Mouse (Mus musculus) lung, postnatal 0 days (tissue): ENCODE results near the gene Tspan9. TPM values are rescaled to one million over a fixed set of nuclear protein-coding genes. Genes with fewer than 3 reads are reported as not detected.

ENCODE experiments used
- ATAC-seq: fragments of 200-750 bp; cut with Nextera tagmentation; 2 replicates; pipeline ENCODE4 v1.8.0; 2017; ENCODE audit warnings: moderate library complexity
- DNase-seq: peaks from one replicate; pipeline ENCODE4 v3.0.0-alpha.2; 2016; ENCODE audit warnings: low spot score
- H3K27ac ChIP-seq: fragments of 300-500 bp; sonication (generic); 2 replicates; pipeline ENCODE4 v1.5.1; 2014; ENCODE audit warnings: antibody characterized with exemption, mild to moderate bottlenecking, low read length, mixed read lengths
- H3K27me3 ChIP-seq: fragments of 300-500 bp; sonication (generic); replicated peaks from 2 replicates; pipeline ENCODE4 v1.6.1; 2014; ENCODE audit warnings: low read length, mixed read lengths; ENCODE audit not compliant: insufficient read depth
- H3K36me3 ChIP-seq: fragments of 300-500 bp; sonication (generic); 2 replicates; pipeline ENCODE4 v1.6.1; 2014; ENCODE audit warnings: low read length, mixed read lengths; ENCODE audit not compliant: insufficient read depth
- H3K4me1 ChIP-seq: fragments of 300-500 bp; sonication (generic); 2 replicates; pipeline ENCODE4 v1.6.1; 2014; ENCODE audit warnings: antibody characterized with exemption, low read depth, low read length, mixed read lengths; ENCODE audit not compliant: insufficient read depth
- H3K4me2 ChIP-seq: fragments of 300-500 bp; sonication (generic); replicated peaks from 2 replicates; pipeline ENCODE4 v1.6.1; 2014; ENCODE audit warnings: low read depth, mild to moderate bottlenecking, low read length, moderate library complexity, mixed read lengths
- H3K4me3 ChIP-seq: fragments of 300-500 bp; sonication (generic); 2 replicates; pipeline ENCODE4 v1.5.1; 2014; ENCODE audit warnings: low read depth, low read length
- H3K9ac ChIP-seq: fragments of 300-500 bp; sonication (generic); replicated peaks from 2 replicates; pipeline ENCODE4 v1.6.1; 2014; ENCODE audit warnings: low read depth, mild to moderate bottlenecking
- H3K9me3 ChIP-seq: fragments of 300-500 bp; sonication (generic); 2 replicates; pipeline ENCODE4 v1.6.1; 2016; ENCODE audit warnings: low read length, mixed read lengths
- CTCF ChIP-seq: IDR thresholded peaks from 2 replicates; pipeline ENCODE4 v1.5.1; 2016; ENCODE audit warnings: antibody characterized with exemption, mild to moderate bottlenecking
- EP300 ChIP-seq: IDR thresholded peaks from 2 replicates; pipeline ENCODE4 v1.6.1; 2016; ENCODE audit warnings: antibody characterized with exemption, mild to moderate bottlenecking, control low read depth
- WGBS: fragments of 180-500 bp; shearing (Covaris S2); extraction: QIAGEN DNeasy Blood & Tissue Kit; methylation state at CpG from one replicate; pipeline ENCODE4 v1.1.7; 2014; 5-methylcytosine and 5-hydroxymethylcytosine counted together
- polyA plus RNA-seq: library from polyadenylated mRNA; unstranded; fragments of >200 nt; fragmentation: Nextera tagmentation; extraction: Ambion mirVana; gene quantifications from 2 replicates; pipeline ENCODE4 v1.2.1, GENCODE M21; 2015

The Tspan9 gene
- polyA plus RNA-seq, 1 experiment from 2014 or later = 136 TPM

DNA sequence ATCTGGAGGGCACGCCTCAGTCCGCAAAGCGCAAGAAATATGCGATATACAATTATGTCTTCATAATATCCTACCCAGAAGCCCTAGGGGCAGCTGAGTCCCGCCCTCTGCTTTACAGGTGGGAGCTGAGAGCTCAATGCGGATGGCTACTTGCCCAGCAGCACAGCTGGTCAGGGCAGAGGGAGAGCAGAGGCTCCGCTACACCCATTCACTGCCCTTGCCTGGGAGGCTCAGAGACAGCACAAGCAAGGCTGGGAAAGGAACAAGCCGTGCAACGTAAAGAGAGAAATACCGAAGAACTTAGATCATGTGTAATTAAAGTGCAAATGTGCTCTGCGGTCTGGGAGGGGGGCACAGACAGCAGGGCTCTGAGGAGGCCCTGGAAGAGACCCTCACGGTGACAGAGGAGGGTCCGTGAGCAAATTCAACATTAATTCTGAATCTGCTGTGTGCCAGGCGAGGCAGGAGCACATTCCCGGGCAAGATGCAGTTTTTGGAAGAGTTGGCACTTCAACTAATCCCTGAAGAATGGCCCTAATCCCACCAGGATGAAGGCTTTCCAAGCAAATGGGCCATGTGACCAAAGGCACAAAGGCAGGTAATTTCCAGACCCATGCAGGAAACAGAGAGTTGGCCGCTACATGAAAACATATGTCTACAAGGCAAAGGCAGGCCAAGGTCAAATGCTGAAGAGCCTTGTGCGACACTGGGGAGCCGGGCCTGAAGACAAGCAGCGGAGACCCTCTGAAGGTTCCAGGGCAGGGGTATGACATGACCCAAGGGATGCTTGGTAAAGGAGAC lies 73.1 kb downstream of the Tspan9 start:
- Histone ChIP-seq H3K36me3 (no peaks in the 10 kb centered on the region), H3K4me2 (no peak overlapping the region), H3K27me3 (no peaks in the 10 kb centered on the region), H3K4me1 (peaks cover 3% of the 10 kb centered on the region; the same call in 1 of the 2 replicates), H3K4me3 (no peak overlapping the region), H3K9ac (no peak overlapping the region), H3K27ac (no peak overlapping the region), H3K9me3 (no peaks in the 10 kb centered on the region)
- 88% methylated on average over 19 of the region's 19 CpGs for WGBS
- DNase-seq = no peak
- no peak for ATAC-seq
- TF ChIP-seq CTCF (no peak), EP300 (no peak)

DNA sequence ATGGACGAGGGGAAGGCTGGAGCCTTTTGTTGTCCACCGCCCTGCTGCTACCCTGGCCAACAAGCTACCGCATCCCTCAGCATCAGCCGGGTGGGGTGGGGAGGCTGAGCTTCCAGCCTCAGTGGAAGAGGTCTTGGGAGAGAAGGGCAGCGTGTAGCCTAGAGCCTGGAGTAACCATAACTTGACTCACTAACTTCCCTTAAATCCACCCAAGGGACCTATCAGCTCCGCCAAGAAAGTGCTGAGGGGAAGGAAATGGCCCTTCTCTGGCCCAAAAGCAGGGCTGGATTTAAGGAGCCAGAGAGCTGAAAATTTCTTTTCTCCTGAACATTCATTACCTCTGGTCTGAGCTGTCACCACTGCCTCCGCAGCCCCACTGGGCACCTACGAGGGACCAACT lies 75.2 kb downstream of the Tspan9 start:
- Histone ChIP-seq H3K9ac (no peak overlapping the region), H3K4me2 (no peak overlapping the region), H3K4me1 (no peaks in the 10 kb centered on the region), H3K27ac (no peak overlapping the region), H3K27me3 (no peaks in the 10 kb centered on the region), H3K4me3 (no peak overlapping the region), H3K9me3 (no peaks in the 10 kb centered on the region), H3K36me3 (no peaks in the 10 kb centered on the region)
- ATAC-seq (no peak), DNase-seq (no peak)
- TF ChIP-seq CTCF (no peak), EP300 (no peak)
- 86% methylated on average over 8 of the region's 8 CpGs for WGBS

DNA sequence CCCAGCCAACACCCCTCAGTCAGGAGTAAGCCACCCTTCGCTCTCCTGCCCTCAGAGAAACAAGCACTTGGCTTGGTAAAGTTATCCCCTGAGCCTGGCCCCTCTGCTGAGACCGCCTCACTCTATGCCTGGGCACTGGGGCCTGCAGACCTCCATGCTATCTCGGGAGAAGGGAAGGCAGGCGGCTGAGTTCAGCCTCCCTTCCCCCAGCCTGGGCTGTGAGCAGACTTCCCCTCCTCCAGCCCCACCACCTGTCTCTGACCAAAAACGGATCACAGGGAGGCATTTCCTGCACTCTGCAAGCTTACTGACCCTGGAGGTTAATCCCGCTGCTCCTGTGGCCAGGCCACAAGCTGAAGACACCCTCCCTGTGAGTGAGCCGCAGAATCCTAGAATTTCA lies 77.4 kb downstream of the Tspan9 start:
- no peaks in the 10 kb centered on the region for H3K9me3 ChIP-seq
- H3K9ac ChIP-seq = no peak overlapping the region
- H3K4me1 ChIP-seq = no peaks in the 10 kb centered on the region
- no peaks in the 10 kb centered on the region for H3K27me3 ChIP-seq
- no peak overlapping the region for H3K27ac ChIP-seq
- DNase-seq = no peak
- no peak overlapping the region for H3K4me3 ChIP-seq
- TF ChIP-seq CTCF (no peak), EP300 (no peak)
- no peak overlapping the region for H3K4me2 ChIP-seq
- no peak for ATAC-seq
- no peaks in the 10 kb centered on the region for H3K36me3 ChIP-seq
- 45% methylated on average over 7 of the region's 7 CpGs for WGBS

DNA sequence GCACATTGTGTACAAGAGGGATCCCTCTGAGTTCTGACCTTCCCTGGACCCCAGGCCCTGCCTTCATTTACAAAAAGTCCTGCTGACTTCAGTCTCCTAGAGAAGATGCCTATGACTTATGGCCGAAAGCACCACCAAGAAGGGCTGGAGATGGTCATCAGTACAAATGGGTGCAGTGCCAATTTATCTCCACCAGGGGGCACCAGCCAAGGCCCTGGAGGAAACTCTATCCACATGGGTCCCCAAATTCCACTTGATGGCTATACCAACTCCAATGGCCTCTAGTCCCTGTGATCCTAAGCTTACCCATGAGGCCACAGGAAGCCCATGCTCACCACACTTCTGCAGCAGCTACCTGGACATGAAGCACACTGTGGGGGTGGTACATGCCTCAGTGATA lies 79.9 kb downstream of the Tspan9 start:
- Histone ChIP-seq H3K4me3 (no peak overlapping the region), H3K27ac (no peak overlapping the region), H3K9me3 (no peaks in the 10 kb centered on the region), H3K36me3 (no peaks in the 10 kb centered on the region), H3K4me1 (no peaks in the 10 kb centered on the region), H3K4me2 (no peak overlapping the region), H3K9ac (no peak overlapping the region), H3K27me3 (no peaks in the 10 kb centered on the region)
- WGBS = 89% methylated on average over 1 of the region's 1 CpGs
- ATAC-seq = peak; percentile 21; the same call in 1 of the 2 replicates
- TF ChIP-seq EP300 (no peak), CTCF (peak; percentile 88)
- peak; percentile 49 for DNase-seq

DNA sequence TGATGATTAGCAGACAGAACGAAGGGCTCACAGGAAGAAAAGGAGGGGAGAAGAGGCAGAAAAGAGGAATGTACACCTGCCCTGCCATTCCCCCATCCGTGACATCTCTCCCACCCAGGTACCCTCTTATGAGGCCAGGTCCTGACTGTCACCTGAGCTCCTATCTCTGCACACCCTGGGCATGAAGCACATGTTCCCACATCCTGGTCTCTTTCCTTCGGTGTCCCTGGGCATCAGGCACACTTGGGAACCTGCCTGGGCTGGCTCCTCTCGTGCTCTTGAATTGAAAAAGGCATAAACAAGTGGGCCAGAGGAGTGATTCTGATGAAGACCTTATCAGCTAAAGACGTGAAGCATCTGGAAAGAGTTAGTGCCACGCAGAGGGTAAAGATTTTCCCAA lies 80.6 kb downstream of the Tspan9 start:
- ATAC-seq (no peak), DNase-seq (no peak)
- TF ChIP-seq EP300 (no peak), CTCF (no peak)
- WGBS = 84% methylated on average over 6 of the region's 6 CpGs
- H3K4me1 ChIP-seq = no peaks in the 10 kb centered on the region
- H3K36me3 ChIP-seq = no peaks in the 10 kb centered on the region
- no peak overlapping the region for H3K27ac ChIP-seq
- H3K4me2 ChIP-seq = no peak overlapping the region
- H3K27me3 ChIP-seq = no peaks in the 10 kb centered on the region
- no peaks in the 10 kb centered on the region for H3K9me3 ChIP-seq
- H3K4me3 ChIP-seq = no peak overlapping the region
- no peak overlapping the region for H3K9ac ChIP-seq

DNA sequence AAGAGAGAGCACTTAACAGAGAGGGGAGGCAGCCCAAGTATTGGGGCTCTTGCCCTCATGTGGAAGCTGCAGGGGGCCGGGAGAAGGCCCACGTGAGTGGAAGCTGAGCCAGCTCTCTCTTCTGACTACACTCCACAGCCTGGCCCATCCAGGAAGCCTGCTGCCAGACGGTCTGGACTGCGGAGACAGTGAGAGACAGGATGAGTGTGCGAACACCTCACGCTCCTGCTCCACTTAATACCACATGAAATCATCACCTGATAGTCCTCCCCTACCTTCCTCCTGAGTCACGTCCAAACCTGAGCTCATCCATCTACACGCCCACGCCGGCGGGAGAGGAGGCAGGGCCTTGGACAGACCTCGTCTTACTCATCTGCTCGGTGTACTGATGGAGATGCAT lies 81.2 kb downstream of the Tspan9 start:
- Histone ChIP-seq H3K4me1 (no peaks in the 10 kb centered on the region), H3K4me2 (no peak overlapping the region)
- DNase-seq = no peak

More for the DNA sequence above, 81.2 kb downstream of the Tspan9 start:
- Histone ChIP-seq H3K9ac (no peak overlapping the region), H3K36me3 (no peaks in the 10 kb centered on the region), H3K27me3 (no peaks in the 10 kb centered on the region), H3K4me3 (no peak overlapping the region), H3K9me3 (no peaks in the 10 kb centered on the region), H3K27ac (no peak overlapping the region)
- 91% methylated on average over 13 of the region's 13 CpGs for WGBS
- TF ChIP-seq CTCF (no peak), EP300 (no peak)
- ATAC-seq = no peak
